Mouse (Mus musculus): ENCODE results near the gene Sorl1.
"Not testable (repeated sequence)": the region's sequence is repeated elsewhere in the genome, so short reads cannot be mapped to it uniquely, and the experiment has no call there.

Sorl1 gene

DNA sequence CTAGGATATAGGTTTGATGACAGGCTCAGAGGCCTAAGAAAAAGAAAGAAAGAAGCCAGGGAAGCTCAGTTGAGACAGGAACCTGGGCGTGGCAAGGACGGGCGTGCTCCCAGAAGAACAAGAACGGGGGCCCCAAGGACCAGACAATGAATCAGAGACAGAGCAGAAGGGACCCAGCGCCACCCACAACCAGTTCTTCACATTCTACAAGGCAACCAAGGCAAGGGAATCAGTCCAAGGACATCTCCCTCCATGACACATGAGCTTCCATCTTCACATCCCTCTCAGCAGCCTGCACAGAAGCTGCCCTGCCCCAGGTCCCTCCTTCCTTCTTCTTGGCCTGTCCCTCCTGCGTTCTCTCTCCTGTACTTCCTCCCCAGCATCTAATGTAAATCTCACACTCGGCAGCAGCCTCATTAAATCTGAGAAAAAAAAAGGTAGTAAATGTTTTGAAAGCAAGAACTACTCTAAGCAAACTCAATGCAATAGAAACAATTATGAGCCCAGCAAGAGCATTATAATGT is 30.0 kb downstream of the Sorl1 start:
- DNase-seq (ENCODE audit: low spot score), result no peak

DNA sequence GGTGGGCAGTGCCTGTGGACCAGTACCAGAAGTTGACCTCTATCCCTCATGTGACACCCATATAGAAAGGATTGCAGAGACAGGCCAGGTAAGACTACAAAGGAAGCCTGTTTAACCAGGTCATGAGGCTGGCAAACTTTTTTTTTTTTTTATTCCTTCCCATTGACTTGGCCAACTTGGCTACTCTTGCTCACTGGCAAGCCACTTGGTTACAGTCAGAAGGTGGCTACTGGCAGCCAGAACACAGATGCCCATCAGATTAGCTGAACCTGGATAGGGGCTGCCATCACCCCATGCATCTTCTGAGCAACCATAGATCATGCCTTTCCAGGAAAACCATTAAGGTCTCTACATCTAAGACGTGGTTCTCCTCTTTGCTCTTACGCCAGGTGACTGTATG is 31.3 kb downstream of the Sorl1 start:
- DNase-seq (ENCODE audit: low spot score), result no peak

DNA sequence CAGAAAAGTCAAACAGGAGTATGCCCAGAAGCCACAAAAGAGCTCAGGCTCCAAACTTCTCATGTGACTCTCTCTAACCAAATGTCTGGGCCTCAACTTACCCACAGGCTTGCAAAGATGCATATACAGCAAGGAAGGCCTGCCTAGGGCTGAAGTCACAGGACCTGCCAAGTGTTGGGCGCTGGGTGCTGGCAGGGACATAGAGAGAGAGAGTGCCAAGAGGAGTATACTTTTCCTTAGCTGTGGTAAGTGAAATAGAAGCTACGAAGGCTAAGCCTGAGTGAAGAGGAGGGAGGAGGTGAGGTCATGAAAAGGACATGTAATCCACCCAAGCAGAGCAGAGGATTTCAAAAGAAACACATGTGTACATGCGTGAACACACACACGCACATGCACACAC is 32.5 kb downstream of the Sorl1 start:
- no peak for DNase-seq (ENCODE audit: low spot score)

DNA sequence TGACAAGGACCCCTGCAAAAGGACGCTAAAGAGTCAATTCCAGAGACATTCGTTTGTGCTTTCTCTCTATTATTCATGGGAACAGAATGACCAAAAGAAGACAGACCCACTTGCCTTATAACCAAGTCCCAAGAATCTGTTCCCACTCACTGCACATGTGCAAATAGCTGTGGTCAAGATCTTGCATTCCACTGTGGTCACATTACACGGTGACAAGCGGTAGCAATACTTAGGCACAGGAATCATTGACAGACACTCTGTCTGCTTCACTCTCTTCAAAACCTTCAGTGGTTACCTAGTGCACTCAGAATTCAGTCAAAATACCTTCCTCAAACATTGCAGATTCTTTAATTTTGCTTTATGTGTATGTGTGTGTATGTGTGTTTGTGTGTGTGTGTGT is 36.2 kb downstream of the Sorl1 start:
- DNase-seq (ENCODE audit: low spot score), result no peak

DNA sequence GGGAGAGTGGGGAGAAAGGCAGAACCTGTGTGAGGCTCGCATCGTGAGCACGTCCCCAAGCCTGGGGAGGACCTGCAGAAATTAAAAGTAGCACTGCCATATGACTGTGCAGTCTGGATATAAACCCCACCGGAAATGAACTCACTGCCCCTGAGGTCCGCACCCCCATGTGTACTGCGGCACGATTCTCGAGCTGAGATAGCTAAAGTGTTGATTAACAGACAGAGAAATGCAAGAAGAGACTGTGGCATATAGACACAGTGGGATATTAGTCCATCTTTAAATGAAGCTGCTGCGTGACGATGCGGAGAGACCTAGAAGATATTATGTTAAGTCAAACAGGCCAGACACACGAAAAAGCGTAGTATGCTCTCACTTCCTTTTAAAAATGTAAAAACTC is 38.1 kb downstream of the Sorl1 start:
- DNase-seq (ENCODE audit: low spot score), result no peak

DNA sequence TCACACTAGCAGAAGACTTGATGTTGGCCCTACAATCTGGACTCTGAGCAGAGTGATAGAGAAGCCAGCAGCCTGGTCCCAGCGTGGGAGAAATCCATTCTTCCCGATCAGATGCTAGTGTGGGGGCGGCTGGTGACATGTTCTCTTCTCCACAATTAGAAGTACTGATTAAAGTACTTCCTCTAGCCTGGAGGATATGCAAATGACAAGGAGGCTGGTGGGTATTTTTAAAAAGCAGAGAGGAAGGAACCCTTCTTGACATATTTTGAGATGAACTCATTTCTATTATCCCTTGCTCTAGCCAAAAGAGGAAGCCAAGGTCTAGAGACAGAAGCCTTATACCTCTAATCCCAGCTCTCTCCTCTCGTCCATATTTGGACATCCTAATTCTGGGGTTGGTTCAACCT is 40.4 kb downstream of the Sorl1 start:
- DNase-seq (ENCODE audit: low spot score), result no peak

DNA sequence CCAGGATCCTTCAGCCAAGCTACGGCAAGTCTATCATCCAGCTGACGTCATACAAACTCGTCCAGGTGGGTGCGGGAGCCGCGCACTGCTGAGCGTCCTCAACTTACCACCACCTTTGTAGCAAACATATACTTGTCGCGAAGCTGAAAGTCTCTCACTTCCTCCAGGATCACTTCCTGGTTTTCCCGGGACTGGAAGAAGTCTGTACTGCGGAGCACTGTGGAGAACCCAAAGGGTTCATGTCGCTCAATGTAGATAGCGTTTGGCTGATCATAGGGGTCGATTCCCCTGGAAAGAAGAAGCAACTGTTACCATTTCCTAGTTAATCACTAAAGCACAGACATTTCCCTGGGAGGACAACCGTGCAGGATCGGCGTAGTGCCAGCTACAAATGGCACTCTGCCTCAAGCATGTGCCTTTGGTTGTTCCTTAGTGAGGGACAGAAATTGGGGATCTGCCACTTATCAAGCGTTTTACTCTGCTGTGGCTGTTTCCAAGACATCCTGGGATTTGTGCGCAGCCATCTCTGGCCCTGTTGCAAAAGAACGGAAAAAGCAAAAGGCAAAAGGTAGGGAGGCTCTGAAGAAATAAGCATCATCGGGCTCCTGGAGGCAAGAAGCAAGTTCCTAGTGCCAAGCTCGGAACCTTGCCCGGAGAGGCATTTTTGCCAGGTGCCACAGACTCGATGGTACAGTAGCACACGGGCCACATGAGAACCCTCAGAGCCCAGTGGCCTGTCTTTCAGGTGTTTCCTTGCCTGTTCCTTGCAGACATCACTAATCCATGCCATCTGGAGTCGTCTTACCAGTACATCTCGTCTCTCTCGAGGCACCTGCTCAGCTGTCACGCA is 42.2 kb downstream of the Sorl1 start:
- no peak for DNase-seq (ENCODE audit: low spot score)

DNA sequence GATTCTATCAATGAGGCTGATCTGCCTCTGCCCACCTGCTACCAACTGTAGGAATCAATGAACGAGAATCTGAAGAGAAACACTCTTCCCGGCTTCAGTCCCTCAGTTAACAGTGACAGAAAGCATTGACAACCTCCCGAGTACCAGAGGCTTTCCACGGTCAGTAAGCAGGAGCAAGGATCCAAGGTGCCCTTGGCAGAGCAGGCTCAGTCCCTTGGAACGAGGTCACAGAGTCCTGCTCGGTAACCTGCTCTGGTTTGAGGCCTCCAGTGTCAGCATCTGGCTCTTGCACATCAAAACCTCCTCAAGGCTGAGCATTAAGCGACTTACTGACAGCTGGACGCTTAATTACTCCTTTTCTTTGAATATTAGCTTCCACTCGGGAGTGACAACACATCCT is 43.4 kb downstream of the Sorl1 start:
- no peak for DNase-seq (ENCODE audit: low spot score)

DNA sequence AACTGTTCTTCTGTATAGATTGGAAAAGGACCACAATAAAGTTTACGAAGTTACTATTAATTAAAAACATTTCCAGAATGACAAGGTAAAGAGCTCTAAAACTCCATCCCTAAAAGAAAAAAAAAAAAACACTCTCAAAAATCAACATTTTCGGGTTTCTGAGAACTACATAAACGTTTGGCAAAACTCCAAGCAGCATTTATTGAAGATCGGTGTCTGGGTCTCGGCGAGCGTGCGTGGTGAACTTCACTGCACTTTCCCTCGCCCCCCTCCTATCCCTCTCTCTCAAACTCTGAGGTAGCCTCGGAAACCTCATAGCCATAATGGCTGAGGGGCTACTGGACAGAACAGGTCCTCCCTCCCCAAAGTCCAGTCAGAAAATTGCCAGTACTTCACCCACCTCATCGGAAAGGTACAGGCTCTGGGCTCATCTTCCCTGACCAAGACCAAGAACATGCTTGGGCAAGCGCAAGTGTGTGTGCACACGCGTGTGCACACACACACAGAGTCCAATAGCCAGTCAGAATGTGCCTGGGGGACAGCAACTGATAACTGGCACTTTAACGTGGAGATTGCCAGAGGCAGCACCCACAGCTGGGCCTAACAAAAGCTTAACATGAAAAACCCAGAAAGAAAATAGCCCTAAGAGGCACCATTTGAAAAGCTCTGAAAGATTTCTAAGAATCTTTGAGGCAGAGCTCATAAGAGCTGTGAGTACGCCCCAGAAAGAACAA is 46.8 kb downstream of the Sorl1 start:
- DNase-seq (ENCODE audit: low spot score), result no peak

DNA sequence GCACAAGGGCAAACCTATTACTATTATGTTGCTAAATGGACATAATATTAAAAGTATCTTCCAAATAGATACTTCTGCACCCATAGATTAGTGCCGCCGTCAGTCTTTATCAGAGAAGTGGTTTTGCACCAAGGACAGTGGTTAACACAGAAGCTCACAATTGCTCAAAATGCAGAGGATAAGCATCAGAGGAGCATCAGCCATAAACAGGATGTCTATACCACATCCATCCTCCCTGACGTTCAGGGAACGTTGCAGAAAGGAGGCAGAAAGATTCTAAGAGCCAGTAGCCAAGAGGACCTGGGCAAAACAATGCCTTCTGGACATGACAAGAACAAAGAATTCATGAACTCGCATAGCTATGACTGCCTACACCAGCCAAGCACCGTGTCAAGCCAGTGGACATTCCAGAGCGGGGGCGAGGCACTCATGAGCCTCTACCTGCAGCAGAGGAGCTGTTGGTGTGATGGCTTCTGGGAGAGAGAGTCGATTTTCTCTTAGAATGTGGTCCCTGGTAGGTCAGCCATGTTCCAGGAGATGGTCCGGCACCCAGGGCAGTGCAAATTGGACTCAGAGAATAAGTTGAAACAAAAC is 47.7 kb downstream of the Sorl1 start:
- DNase-seq (ENCODE audit: low spot score), result no peak

DNA sequence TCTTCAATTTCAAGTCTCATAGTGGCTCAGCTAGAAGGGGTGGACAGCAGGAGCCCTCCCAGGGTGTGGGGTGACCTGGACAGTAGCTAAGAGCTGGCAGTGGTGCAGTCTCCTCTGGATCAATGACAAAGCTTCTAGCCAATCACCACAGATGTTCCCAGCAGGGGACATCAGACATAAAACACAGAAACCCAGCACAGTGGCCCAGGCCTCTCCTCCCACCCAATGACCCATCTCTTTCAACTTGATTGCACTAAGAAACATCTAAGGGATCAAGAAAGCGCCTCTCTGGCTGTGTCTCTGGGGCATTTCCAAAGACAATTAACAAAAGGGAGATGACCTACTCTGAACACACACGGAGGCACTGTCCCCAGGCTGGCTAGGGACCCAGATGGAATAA is 48.9 kb downstream of the Sorl1 start:
- no peak for DNase-seq (ENCODE audit: low spot score)

DNA sequence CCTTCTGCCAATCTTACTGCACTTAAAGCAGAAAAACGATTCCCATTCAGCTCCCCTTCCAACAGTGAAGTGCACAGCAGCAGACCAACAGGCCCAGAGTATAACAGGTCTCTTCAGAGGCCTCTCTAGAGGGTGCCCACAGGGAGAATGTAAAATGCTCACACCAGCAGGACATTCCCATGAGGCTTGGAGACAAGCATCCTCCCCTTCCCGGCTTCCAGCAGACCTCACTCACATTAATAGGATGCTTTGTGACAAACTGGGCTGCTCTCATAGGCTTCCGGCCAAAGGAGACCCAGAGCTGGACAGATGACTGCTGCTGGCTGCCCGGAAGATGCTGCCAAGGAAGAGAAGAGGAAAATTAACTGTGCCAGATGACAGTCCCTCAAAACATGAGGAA is 52.1 kb downstream of the Sorl1 start:
- DNase-seq (ENCODE audit: low spot score), result no peak

DNA sequence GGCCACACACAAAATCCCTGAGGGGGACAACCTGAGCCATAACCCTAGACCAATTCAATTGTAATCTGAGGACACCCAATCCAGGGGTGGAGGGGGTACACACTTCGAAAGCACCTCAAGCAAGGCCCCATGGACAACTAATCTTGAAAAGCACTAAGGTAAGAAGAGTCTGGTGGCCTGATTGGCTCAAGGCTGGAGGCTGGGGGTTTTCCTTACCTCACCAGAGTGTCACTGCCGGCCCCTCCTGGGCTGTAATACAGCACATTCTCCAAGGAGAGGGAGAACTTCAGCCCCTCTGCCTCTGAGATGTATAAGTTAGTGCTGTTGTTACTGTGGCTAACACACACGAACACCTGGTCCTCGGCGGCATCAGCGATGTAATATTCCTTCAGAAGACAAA is 53.2 kb downstream of the Sorl1 start:
- DNase-seq (ENCODE audit: low spot score), result no peak

DNA sequence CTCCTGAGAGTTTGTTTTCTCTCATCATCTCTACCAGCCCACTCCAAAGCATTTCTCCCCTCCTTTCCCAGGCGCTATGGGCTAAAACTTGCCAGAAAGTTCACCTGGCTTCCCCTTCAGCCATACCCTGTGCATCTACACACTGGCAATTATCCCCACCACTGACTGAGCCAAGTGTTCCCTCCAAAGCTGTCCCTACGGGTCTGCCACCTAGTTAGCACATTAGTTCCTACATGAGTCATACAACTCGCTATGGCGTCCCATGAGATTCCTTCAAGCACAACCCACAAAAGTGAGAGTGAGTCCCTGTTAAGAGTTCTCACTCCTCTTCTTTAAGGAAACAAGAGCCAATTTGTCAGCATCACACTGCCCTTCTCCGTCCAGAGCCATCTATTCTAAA is 54.6 kb downstream of the Sorl1 start:
- DNase-seq (ENCODE audit: low spot score), result no peak

DNA sequence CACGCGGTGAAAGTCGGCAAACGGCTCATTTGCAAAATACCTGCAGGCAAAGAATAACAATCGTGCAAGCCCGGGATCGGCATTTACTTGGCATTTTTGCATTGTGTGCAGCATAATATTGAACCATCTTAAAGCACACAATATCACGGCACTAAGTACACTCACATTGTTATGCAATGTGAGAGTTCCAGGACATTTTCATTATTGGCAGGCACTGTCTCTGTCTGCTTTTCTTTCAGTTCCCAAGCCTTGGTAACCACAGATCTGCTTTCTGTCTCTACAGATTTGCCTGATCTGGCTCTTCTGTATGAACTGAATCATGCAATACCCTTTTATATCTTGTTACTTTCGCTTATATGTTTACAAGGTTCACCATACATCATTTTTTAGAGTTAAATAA is 56.1 kb downstream of the Sorl1 start:
- DNase-seq (ENCODE audit: low spot score), result no peak

DNA sequence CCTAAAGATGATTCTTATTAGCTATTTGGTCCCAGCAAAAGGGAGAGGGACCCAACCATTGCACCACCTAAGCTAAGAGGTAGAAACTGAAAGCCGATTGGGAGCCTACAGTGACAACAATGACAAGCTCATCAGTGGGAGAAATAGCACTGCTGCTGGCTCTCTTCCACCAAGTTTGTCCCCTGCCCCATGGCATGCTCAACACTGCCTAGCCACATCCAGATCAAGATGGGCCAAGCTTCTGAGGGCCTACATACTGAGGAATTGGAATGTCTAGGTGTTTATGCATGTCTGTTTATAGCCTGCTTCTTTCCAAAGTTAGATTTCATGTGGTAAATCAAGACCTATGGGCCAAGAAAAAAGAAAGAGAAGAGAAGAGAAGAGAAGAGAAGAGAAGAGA is 58.3 kb downstream of the Sorl1 start:
- DNase-seq (ENCODE audit: low spot score), result no peak

DNA sequence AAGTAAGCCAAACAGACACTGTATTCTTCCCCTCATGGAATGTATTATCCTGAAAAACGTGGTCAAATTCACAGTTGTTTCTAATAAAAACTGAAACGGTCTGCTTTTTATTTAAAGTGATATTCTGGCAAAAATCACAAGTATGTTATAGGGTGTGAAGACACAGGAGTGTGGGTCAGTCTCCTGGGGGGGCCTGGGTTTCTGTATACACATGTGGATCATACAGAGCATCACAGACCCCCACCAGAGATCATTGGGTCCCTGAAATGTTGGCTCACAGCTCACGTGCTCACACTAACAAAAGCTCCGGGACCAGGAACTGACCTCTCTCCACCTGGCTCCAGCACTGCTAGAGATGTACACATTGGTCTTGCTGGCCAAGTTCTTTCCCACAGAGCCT is 60.7 kb downstream of the Sorl1 start:
- DNase-seq (ENCODE audit: low spot score), result no peak

DNA sequence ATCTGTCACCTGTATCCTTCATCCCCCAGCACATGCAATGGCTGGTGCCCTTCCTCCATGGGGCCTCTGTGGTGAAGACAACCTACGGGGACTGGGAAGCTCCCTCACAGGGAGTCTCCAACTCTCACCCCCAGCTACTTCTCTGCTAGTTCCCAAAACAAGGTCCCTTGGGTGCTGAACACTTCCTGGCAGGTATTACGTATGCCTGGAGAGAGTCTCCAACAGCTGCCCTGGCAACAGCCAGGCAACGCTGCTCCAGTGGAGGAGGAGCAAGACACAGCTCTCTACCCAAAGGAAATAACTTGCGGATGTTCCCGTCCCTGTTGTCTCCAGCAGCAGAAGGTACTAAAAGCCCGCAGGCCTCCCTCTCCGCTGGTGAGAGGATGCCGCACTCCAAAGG is 61.8 kb downstream of the Sorl1 start:
- no peak for DNase-seq (ENCODE audit: low spot score)

DNA sequence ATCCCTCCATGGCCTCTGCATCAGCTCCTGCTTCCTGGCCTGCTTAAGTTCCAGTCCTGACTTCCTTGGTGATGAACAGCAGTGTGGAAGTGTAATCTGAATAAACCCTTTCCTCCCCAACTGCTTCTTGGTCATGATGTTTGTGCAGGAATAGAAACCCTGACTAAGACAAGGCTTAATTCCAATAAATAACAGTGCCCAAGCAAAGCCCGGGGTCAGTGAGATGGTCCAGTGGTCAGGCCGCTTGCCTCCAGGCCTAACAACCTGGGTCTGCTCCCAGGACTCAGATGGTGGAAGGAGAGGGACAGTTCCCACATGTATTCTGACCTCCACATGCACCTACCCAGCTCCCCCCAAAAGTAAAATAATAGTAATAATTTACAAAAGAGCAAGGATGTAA is 65.1 kb downstream of the Sorl1 start:
- not testable (repeated sequence) for DNase-seq (ENCODE audit: low spot score)

DNA sequence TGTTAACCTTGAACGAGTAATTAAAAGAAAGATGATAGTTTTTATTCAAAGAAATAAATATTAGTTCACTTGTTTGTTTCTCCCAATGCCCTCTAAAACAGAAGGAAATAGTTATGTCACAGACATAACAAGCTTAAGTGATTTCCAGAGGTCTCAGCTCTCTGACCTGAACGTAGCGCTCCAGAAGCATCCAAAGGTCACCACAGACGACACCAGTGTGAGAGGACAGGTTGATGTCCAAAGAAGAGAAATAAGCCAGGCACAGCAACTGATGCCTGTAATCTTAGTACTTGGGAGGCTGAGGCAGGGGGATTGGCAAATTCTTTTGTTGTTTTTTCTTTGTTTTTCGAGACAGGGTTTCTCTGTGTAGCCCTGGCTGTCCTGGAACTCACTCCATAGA is 67.5 kb downstream of the Sorl1 start:
- no peak for DNase-seq (ENCODE audit: low spot score)

DNA sequence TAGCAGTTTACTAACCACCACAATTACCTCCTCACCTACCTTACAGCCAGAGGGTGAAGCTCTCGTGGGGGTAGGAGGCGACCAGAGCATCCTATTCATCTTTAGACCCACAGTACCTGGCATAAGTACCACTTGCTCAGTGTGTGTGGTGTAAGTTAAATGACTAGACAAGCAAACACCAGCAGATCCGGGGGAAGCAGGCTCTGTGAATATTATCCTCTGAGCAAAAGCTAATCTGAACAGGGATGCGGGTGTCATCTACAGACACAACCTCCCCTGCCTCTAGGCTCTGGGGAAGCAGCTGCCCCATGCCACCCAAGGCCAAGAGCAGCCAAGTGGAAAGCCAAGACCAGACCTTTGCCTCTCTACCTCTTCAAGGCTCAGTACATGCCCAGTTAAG is 68.7 kb downstream of the Sorl1 start:
- no peak for DNase-seq (ENCODE audit: low spot score)

DNA sequence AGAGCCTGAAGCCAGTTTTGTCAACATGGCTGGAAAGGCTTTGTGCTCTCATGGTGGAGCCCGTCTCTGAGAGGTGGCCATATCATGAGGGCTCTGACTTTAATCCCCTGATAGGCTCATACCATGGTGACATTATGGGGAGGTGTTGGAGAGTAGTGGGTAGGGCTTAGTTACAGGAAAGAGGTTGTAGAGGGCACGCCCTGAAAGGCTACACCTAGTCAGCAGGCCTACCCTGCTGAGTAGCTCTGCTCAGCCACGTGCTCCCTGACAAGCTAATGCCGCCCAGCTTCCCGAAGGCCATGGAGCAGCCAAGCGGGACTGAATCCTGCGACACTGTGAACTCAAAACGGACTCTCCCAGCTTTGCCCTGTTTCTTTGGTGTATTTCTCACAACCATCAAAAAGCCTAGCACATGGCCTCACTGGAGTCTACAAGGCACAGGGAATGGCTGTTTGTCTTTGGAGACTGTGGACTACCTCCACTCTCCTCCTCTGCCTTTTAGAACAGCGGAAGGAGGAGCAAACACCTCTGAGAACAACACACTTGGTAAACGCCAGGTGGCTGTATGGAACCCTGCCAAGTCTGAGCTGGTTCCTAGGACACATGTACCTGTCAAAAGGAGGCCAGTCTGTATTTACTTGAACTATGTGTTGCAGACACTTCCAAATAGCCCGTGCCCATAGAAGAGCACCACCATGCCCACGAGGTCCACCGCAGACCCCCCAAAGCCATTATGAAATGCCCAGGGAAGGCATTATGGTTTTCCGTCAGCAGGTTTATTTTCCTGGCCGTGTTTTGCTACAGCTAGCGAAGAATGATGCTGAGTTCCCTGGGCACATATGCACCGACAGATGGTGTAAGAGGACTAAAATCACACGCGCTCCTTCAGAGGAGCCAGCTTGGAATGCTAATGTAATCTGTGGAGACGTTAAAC is 69.5 kb downstream of the Sorl1 start:
- DNase-seq (ENCODE audit: low spot score), result no peak
